In genomic region chr5:31153516-31154151, GRCm38 (mm10) we compare ENCODE assay signal across 8 mouse cellular contexts. TPM values are rescaled to one million over a fixed set of nuclear protein-coding genes. Genes with fewer than 3 reads are reported as not detected.
DNase-seq lines count a peak whose midpoint lies in the region; ATAC-seq lines count a peak whose summit lies in the region.

No protein-coding gene starts in this region.

- peak overlapping the region; percentile 74 for H3K4me3 ChIP-seq in intestine, embryonic 15.5 days (replicated peaks)
- peak overlapping the region; percentile 69 for H3K4me3 ChIP-seq in midbrain, embryonic 10.5 days

- H3K27me3 ChIP-seq in intestine, embryonic 15.5 days (replicated peaks), result no peaks in the 10 kb centered on the region
- H3K27me3 ChIP-seq in midbrain, embryonic 10.5 days (ENCODE audit: low read depth, poor library complexity, severe bottlenecking), result no peaks in the 10 kb centered on the region

- WGBS in intestine, embryonic 15.5 days, result 33% methylated on average over 6 of the region's 6 CpGs
- 38% methylated on average over 6 of the region's 6 CpGs for WGBS in midbrain, embryonic 10.5 days

- peak; percentile 5 for DNase-seq in thymus, postnatal 14 days
- DNase-seq in thymus, postnatal 0 days (ENCODE audit: low spot score), result no peak
- DNase-seq in gastrocnemius, postnatal 10 days, result peak; percentile 41
- DNase-seq in midbrain, embryonic 10.5 days (ENCODE audit: low spot score), result no peak
- DNase-seq in urinary bladder, postnatal 4 days (ENCODE audit: low spot score in 2 of 2), result no peak
- no peak for DNase-seq in frontal cortex, postnatal 14 days (ENCODE audit: low spot score in 2 of 2)
- no peak for DNase-seq in cerebellum, postnatal 36 days

- H3K36me3 ChIP-seq in intestine, embryonic 15.5 days, result peaks cover 10% of the 10 kb centered on the region
- H3K36me3 ChIP-seq in midbrain, embryonic 10.5 days, result peaks cover 53% of the 10 kb centered on the region

- H3K9me3 ChIP-seq in intestine, embryonic 15.5 days, result no peaks in the 10 kb centered on the region
- H3K9me3 ChIP-seq in midbrain, embryonic 10.5 days (replicated peaks), result no peaks in the 10 kb centered on the region

- H3K27ac ChIP-seq in intestine, embryonic 15.5 days, result peak overlapping the region; percentile 61; the same call in 1 of the 2 replicates
- peak overlapping the region; percentile 85 for H3K27ac ChIP-seq in midbrain, embryonic 10.5 days (replicated peaks)

- ATAC-seq in intestine, embryonic 15.5 days, result peak; percentile 51

- H3K9ac ChIP-seq in intestine, embryonic 15.5 days, result peak overlapping the region; percentile 78

- peak overlapping the region; percentile 83 for H3K4me2 ChIP-seq in intestine, embryonic 15.5 days (replicated peaks)

- peaks cover 9% of the 10 kb centered on the region; the same call in 1 of the 2 replicates for H3K4me1 ChIP-seq in intestine, embryonic 15.5 days (replicated peaks)
- peaks cover 18% of the 10 kb centered on the region for H3K4me1 ChIP-seq in midbrain, embryonic 10.5 days

RNA-seq across cellular contexts. Expression of gene Mpv17, which starts 0.4 kb away (rescaled TPM):
- polyA plus RNA-seq in thymus, postnatal 0 days (2015; fragmentation: Nextera tagmentation; extraction: Ambion mirVana), result 17.1 and 21.9 TPM in 2 replicates
- 10 to 100 TPM; 40.2 to 41.2 TPM for total RNA-seq in gastrocnemius, postnatal 10 days (2021)
- 57.1 and 67.9 TPM in 2 replicates for polyA plus RNA-seq in intestine, embryonic 15.5 days (2015; fragmentation: Nextera tagmentation; extraction: Ambion mirVana)
- 58.7 and 64.5 TPM in 2 replicates for polyA plus RNA-seq in midbrain, embryonic 10.5 days (2016; fragmentation: Nextera tagmentation; extraction: Ambion mirVana)

RNA-seq across cellular contexts. Expression of gene Ucn, which starts 15.0 kb away (rescaled TPM):
- not detected in 2 replicates for polyA plus RNA-seq in thymus, postnatal 0 days (2015; fragmentation: Nextera tagmentation; extraction: Ambion mirVana)
- total RNA-seq in gastrocnemius, postnatal 10 days (2021), result not detected
- not detected in 2 replicates for polyA plus RNA-seq in intestine, embryonic 15.5 days (2015; fragmentation: Nextera tagmentation; extraction: Ambion mirVana)
- not detected in 2 replicates for polyA plus RNA-seq in midbrain, embryonic 10.5 days (2016; fragmentation: Nextera tagmentation; extraction: Ambion mirVana)

RNA-seq across cellular contexts. Expression of gene Gm29609, which starts 26.1 kb away (rescaled TPM):
- polyA plus RNA-seq in thymus, postnatal 0 days (2015; fragmentation: Nextera tagmentation; extraction: Ambion mirVana), result 0.57 and 0.88 TPM in 2 replicates
- total RNA-seq in gastrocnemius, postnatal 10 days (2021), result 1 to 10 TPM in 1 of 2 experiments, under 1 TPM in 1; 0.35 to 1.2 TPM
- polyA plus RNA-seq in intestine, embryonic 15.5 days (2015; fragmentation: Nextera tagmentation; extraction: Ambion mirVana), result 2.1 and 2.4 TPM in 2 replicates
- polyA plus RNA-seq in midbrain, embryonic 10.5 days (2016; fragmentation: Nextera tagmentation; extraction: Ambion mirVana), result 1.7 and 2.1 TPM in 2 replicates

RNA-seq across cellular contexts. Expression of gene Gtf3c2, which starts 26.3 kb away (rescaled TPM):
- 46.1 and 47.2 TPM in 2 replicates for polyA plus RNA-seq in thymus, postnatal 0 days (2015; fragmentation: Nextera tagmentation; extraction: Ambion mirVana)
- 10 to 100 TPM; 30.7 to 37.4 TPM for total RNA-seq in gastrocnemius, postnatal 10 days (2021)
- 56.6 and 63.4 TPM in 2 replicates for polyA plus RNA-seq in intestine, embryonic 15.5 days (2015; fragmentation: Nextera tagmentation; extraction: Ambion mirVana)
- 120 and 124 TPM in 2 replicates for polyA plus RNA-seq in midbrain, embryonic 10.5 days (2016; fragmentation: Nextera tagmentation; extraction: Ambion mirVana)

RNA-seq across cellular contexts. Expression of gene Trim54, which starts 37.1 kb away (rescaled TPM):
- polyA plus RNA-seq in thymus, postnatal 0 days (2015; fragmentation: Nextera tagmentation; extraction: Ambion mirVana), result 0.14 and 0.16 TPM in 2 replicates
- 100 to 1,000 TPM; 161 to 173 TPM for total RNA-seq in gastrocnemius, postnatal 10 days (2021)
- not detected in 2 replicates for polyA plus RNA-seq in intestine, embryonic 15.5 days (2015; fragmentation: Nextera tagmentation; extraction: Ambion mirVana)
- polyA plus RNA-seq in midbrain, embryonic 10.5 days (2016; fragmentation: Nextera tagmentation; extraction: Ambion mirVana), result not detected in 2 replicates

Comparison
In these comparisons a context has a peak if more than half of its experiments do, and no peak if none do; other contexts are left out.
1. DNase-seq: peak in thymus, postnatal 14 days (single experiment) and gastrocnemius, postnatal 10 days (single experiment); none in thymus, postnatal 0 days (single experiment), midbrain, embryonic 10.5 days (single experiment), urinary bladder, postnatal 4 days (0 of 2), frontal cortex, postnatal 14 days (0 of 2) and cerebellum, postnatal 36 days (0 of 2).